8 mouse cellular contexts compared by ENCODE assay signal in genomic region chr11:32267964-32268363, GRCm38 (mm10). TPM values are rescaled to one million over a fixed set of nuclear protein-coding genes. Genes with fewer than 3 reads are reported as not detected.
DNase-seq lines count a peak whose midpoint lies in the region; ATAC-seq and TF ChIP-seq lines count a peak whose summit lies in the region.

No protein-coding gene starts in this region.

- peaks cover 13% of the 10 kb centered on the region for H3K4me1 ChIP-seq in embryonic facial prominence, embryonic 13.5 days
- H3K4me1 ChIP-seq in limb, embryonic 10.5 days: peaks cover 13% of the 10 kb centered on the region
- H3K4me1 ChIP-seq in olfactory bulb, adult 2 months (ENCODE audit: control insufficient read depth, insufficient read depth, low read length): peaks cover 8% of the 10 kb centered on the region

- no peak for ATAC-seq in embryonic facial prominence, embryonic 13.5 days (ENCODE audit: insufficient number of reproducible peaks, insufficient read depth, low FRiP score, low TSS enrichment, low read depth)
- no peak for ATAC-seq in granulocyte monocyte progenitor cell, adult 5-6 weeks (replicated peaks; ENCODE audit: poor library complexity, severe bottlenecking)

- peak; percentile 92 for DNase-seq in heart, adult 11 months
- no peak for DNase-seq in heart, postnatal 4 days
- DNase-seq in limb, embryonic 10.5 days (ENCODE audit: low spot score): no peak
- DNase-seq in right cerebral cortex, postnatal 25 days: no peak

- peak overlapping the region; percentile 97 for H3K9ac ChIP-seq in embryonic facial prominence, embryonic 13.5 days

- H3K9me3 ChIP-seq in embryonic facial prominence, embryonic 13.5 days: no peaks in the 10 kb centered on the region
- H3K9me3 ChIP-seq in limb, embryonic 10.5 days (replicated peaks): no peaks in the 10 kb centered on the region

- H3K27me3 ChIP-seq in C2C12 (ENCODE audit: control insufficient read depth, insufficient read depth, insufficient read length): no peaks in the 10 kb centered on the region
- H3K27me3 ChIP-seq in embryonic facial prominence, embryonic 13.5 days: no peaks in the 10 kb centered on the region
- no peaks in the 10 kb centered on the region; the same call in 1 of the 2 replicates for H3K27me3 ChIP-seq in limb, embryonic 10.5 days (ENCODE audit: low read depth, poor library complexity, severe bottlenecking)

- peaks cover 38% of the 10 kb centered on the region for H3K79me2 ChIP-seq in C2C12 (ENCODE audit: control insufficient read depth, insufficient read depth)

- H3ac ChIP-seq in C2C12 (ENCODE audit: control insufficient read depth, insufficient read length, low read depth): peak overlapping the region; percentile 28

- peak overlapping the region; percentile 59 for H3K4me2 ChIP-seq in embryonic facial prominence, embryonic 13.5 days

- H3K79me3 ChIP-seq in C2C12 (ENCODE audit: low read depth): peaks cover 17% of the 10 kb centered on the region

- WGBS in embryonic facial prominence, embryonic 13.5 days: 27% methylated on average over 5 of the region's 5 CpGs
- 33% methylated on average over 5 of the region's 5 CpGs for WGBS in limb, embryonic 10.5 days
- WGBS in olfactory bulb, adult 2 months: 18% methylated on average over 5 of the region's 5 CpGs

- no peak overlapping the region for H3K4me3 ChIP-seq in C2C12 (ENCODE audit: insufficient read depth, poor library complexity, severe bottlenecking)
- peak overlapping the region; percentile 84 for H3K4me3 ChIP-seq in embryonic facial prominence, embryonic 13.5 days
- H3K4me3 ChIP-seq in limb, embryonic 10.5 days: peak overlapping the region; percentile 84
- no peak overlapping the region for H3K4me3 ChIP-seq in olfactory bulb, adult 2 months (ENCODE audit: insufficient read depth, low read depth, low read length)

- TF ChIP-seq CTCF in C2C12 (IDR thresholded peaks at IDR 0.05; ENCODE audit: control insufficient read depth, insufficient read depth, insufficient read length): no peak
- no peak for TF ChIP-seq CTCF in olfactory bulb, adult 2 months (IDR thresholded peaks at IDR 0.05; ENCODE audit: insufficient read depth, low read depth, low read length)

- H3K36me3 ChIP-seq in C2C12 (ENCODE audit: control insufficient read depth, insufficient read depth): no peaks in the 10 kb centered on the region
- no peaks in the 10 kb centered on the region for H3K36me3 ChIP-seq in embryonic facial prominence, embryonic 13.5 days
- no peaks in the 10 kb centered on the region for H3K36me3 ChIP-seq in limb, embryonic 10.5 days

- no peak for TF ChIP-seq POLR2A in olfactory bulb, adult 2 months (IDR thresholded peaks at IDR 0.05; ENCODE audit: insufficient read depth, low read depth, low read length)

- H3K27ac ChIP-seq in embryonic facial prominence, embryonic 13.5 days: peak overlapping the region; percentile 96
- peak overlapping the region; percentile 98 for H3K27ac ChIP-seq in limb, embryonic 10.5 days
- 0 out of 2 replicates have a peak overlapping the region, but pooled peaks have one; percentile 22 for H3K27ac ChIP-seq in olfactory bulb, adult 2 months (ENCODE audit: insufficient read depth, low read depth, low read length)

TF ChIP-seq in C2C12, 6 proteins besides CTCF, POLR2A, EP300 and RAD21:
- TF ChIP-seq CEBPB (IDR thresholded peaks at IDR 0.05; ENCODE audit: low read depth) (no peak), MYOD1 (IDR thresholded peaks at IDR 0.05; ENCODE audit: control insufficient read depth, insufficient read length, low read depth) (no peak), MAX (IDR thresholded peaks at IDR 0.05) (no peak), USF1 (IDR thresholded peaks at IDR 0.05; ENCODE audit: low read depth) (no peak), FOSL1 (IDR thresholded peaks at IDR 0.05; ENCODE audit: insufficient read depth, low read length, poor library complexity, severe bottlenecking) (no peak), MYOG (IDR thresholded peaks at IDR 0.05; ENCODE audit: control insufficient read depth, extremely low read depth, insufficient read length) (no peak)
TF ChIP-seq in C2C12: peak in this region for 0.

RNA-seq across cellular contexts. Expression of gene Nprl3, which starts 0.5 kb away (rescaled TPM):
- total RNA-seq in heart, postnatal 4 days (2021): 10 to 100 TPM; 27.1 to 32.1 TPM
- 34.0 TPM for polyA plus RNA-seq in C2C12 (2012; fragmentation: generic; extraction: Trizol)
- polyA plus RNA-seq in embryonic facial prominence, embryonic 13.5 days (2015; fragmentation: Nextera tagmentation; extraction: Ambion mirVana): 42.6 and 46.9 TPM in 2 replicates
- 43.7 and 51.8 TPM in 2 replicates for polyA plus RNA-seq in limb, embryonic 10.5 days (2016; fragmentation: Nextera tagmentation; extraction: Ambion mirVana)
- not detected in 2 replicates for polyA plus RNA-seq in olfactory bulb, adult 2 months (2012; ENCODE audit: insufficient read depth, insufficient read length, low replicate concordance, missing spikeins)
- 25.3 and 28.6 TPM in 2 replicates for total RNA-seq in granulocyte monocyte progenitor cell, adult 5-6 weeks (2014; fragmentation: Nextera tagmentation)
- total RNA-seq in granulocyte monocyte progenitor cell, adult 5-6 weeks (2017): 17.7 and 18.6 TPM in 2 replicates

RNA-seq across cellular contexts. Expression of gene Hba-x, which starts 8.2 kb away (rescaled TPM):
- total RNA-seq in heart, postnatal 4 days (2021): under 1 TPM in 1 of 2 experiments, not detected in 1; 0.52 TPM
- not detected for polyA plus RNA-seq in C2C12 (2012; fragmentation: generic; extraction: Trizol)
- polyA plus RNA-seq in embryonic facial prominence, embryonic 13.5 days (2015; fragmentation: Nextera tagmentation; extraction: Ambion mirVana): 557 and 590 TPM in 2 replicates
- 2,528 and 3,017 TPM in 2 replicates for polyA plus RNA-seq in limb, embryonic 10.5 days (2016; fragmentation: Nextera tagmentation; extraction: Ambion mirVana)
- polyA plus RNA-seq in olfactory bulb, adult 2 months (2012; ENCODE audit: insufficient read depth, insufficient read length, low replicate concordance, missing spikeins): not detected in 2 replicates
- not detected in 2 replicates for total RNA-seq in granulocyte monocyte progenitor cell, adult 5-6 weeks (2014; fragmentation: Nextera tagmentation)
- not detected in 2 replicates for total RNA-seq in granulocyte monocyte progenitor cell, adult 5-6 weeks (2017)

RNA-seq across cellular contexts. Expression of gene Hba-a1, which starts 15.3 kb away (rescaled TPM):
- over 10,000 TPM in 1 of 2 experiments, 1,000 to 10,000 TPM in 1; 3,912 to 12,509 TPM for total RNA-seq in heart, postnatal 4 days (2021)
- 12.1 TPM for polyA plus RNA-seq in C2C12 (2012; fragmentation: generic; extraction: Trizol)
- polyA plus RNA-seq in embryonic facial prominence, embryonic 13.5 days (2015; fragmentation: Nextera tagmentation; extraction: Ambion mirVana): 3,202 and 4,502 TPM in 2 replicates
- 1,811 and 2,033 TPM in 2 replicates for polyA plus RNA-seq in limb, embryonic 10.5 days (2016; fragmentation: Nextera tagmentation; extraction: Ambion mirVana)
- polyA plus RNA-seq in olfactory bulb, adult 2 months (2012; ENCODE audit: insufficient read depth, insufficient read length, low replicate concordance, missing spikeins): not detected in 2 replicates
- total RNA-seq in granulocyte monocyte progenitor cell, adult 5-6 weeks (2014; fragmentation: Nextera tagmentation): 2.8 TPM in 1 of 2 replicates, not detected in the other
- 0.46 and 0.52 TPM in 2 replicates for total RNA-seq in granulocyte monocyte progenitor cell, adult 5-6 weeks (2017)

RNA-seq across cellular contexts. Expression of gene Hbq1b, which starts 18.8 kb away (rescaled TPM):
- total RNA-seq in heart, postnatal 4 days (2021): 1 to 10 TPM in 1 of 2 experiments, not detected in 1; 1.2 TPM
- polyA plus RNA-seq in C2C12 (2012; fragmentation: generic; extraction: Trizol): not detected
- polyA plus RNA-seq in embryonic facial prominence, embryonic 13.5 days (2015; fragmentation: Nextera tagmentation; extraction: Ambion mirVana): 1.6 and 3.7 TPM in 2 replicates
- 5.7 and 5.9 TPM in 2 replicates for polyA plus RNA-seq in limb, embryonic 10.5 days (2016; fragmentation: Nextera tagmentation; extraction: Ambion mirVana)
- not detected in 2 replicates for polyA plus RNA-seq in olfactory bulb, adult 2 months (2012; ENCODE audit: insufficient read depth, insufficient read length, low replicate concordance, missing spikeins)
- total RNA-seq in granulocyte monocyte progenitor cell, adult 5-6 weeks (2014; fragmentation: Nextera tagmentation): not detected in 2 replicates
- total RNA-seq in granulocyte monocyte progenitor cell, adult 5-6 weeks (2017): not detected in 2 replicates

RNA-seq across cellular contexts. Expression of gene Hba-a2, which starts 28.3 kb away (rescaled TPM):
- total RNA-seq in heart, postnatal 4 days (2021): over 10,000 TPM in 1 of 2 experiments, 1,000 to 10,000 TPM in 1; 3,595 to 11,404 TPM
- not detected for polyA plus RNA-seq in C2C12 (2012; fragmentation: generic; extraction: Trizol)
- polyA plus RNA-seq in embryonic facial prominence, embryonic 13.5 days (2015; fragmentation: Nextera tagmentation; extraction: Ambion mirVana): 7,810 and 10,560 TPM in 2 replicates
- 3,476 and 3,759 TPM in 2 replicates for polyA plus RNA-seq in limb, embryonic 10.5 days (2016; fragmentation: Nextera tagmentation; extraction: Ambion mirVana)
- not detected in 2 replicates for polyA plus RNA-seq in olfactory bulb, adult 2 months (2012; ENCODE audit: insufficient read depth, insufficient read length, low replicate concordance, missing spikeins)
- total RNA-seq in granulocyte monocyte progenitor cell, adult 5-6 weeks (2014; fragmentation: Nextera tagmentation): 0.73 TPM in 1 of 2 replicates, not detected in the other
- total RNA-seq in granulocyte monocyte progenitor cell, adult 5-6 weeks (2017): 6.1 and 16.0 TPM in 2 replicates

Comparison
In these comparisons a context has a peak if more than half of its experiments do, and no peak if none do; other contexts are left out.
1. H3K4me3 ChIP-seq: peak in embryonic facial prominence, embryonic 13.5 days (single experiment) and limb, embryonic 10.5 days (single experiment); none in C2C12 (single experiment) and olfactory bulb, adult 2 months (single experiment).
2. H3K27ac ChIP-seq: peak in every context shown above with its lines; median percentile 98 in limb, embryonic 10.5 days; 96 in embryonic facial prominence, embryonic 13.5 days; 22 in olfactory bulb, adult 2 months.
3. RNA of gene Hba-x, which starts 8.2 kb away (polyA plus RNA-seq): 2,528 to 3,017 TPM in limb, embryonic 10.5 days and 557 to 590 TPM in embryonic facial prominence, embryonic 13.5 days; not detected in C2C12 (single experiment) and not detected in olfactory bulb, adult 2 months; every median in the first group is over 100 times any median in the second.
4. RNA of gene Hba-a1, which starts 15.3 kb away (polyA plus RNA-seq): 3,202 to 4,502 TPM in embryonic facial prominence, embryonic 13.5 days and 1,811 to 2,033 TPM in limb, embryonic 10.5 days; 12.1 TPM in C2C12 (single experiment) and not detected in olfactory bulb, adult 2 months; every median in the first group is over 100 times any median in the second.